In genomic region chr6:42353180-42353579, GRCm38 (mm10) we compare ENCODE assay signal across 11 mouse cellular contexts. TPM values are rescaled to one million over a fixed set of nuclear protein-coding genes. Genes with fewer than 3 reads are reported as not detected.
DNase-seq lines count a peak whose midpoint lies in the region; ATAC-seq and TF ChIP-seq lines count a peak whose summit lies in the region.
"Had no signal": no experiment of that assay in that cellular context is flagged by ENCODE, and none has a peak within 500 bp of the region (broad histone marks: within the 10 kb centered on the region; RNA-seq: fewer than 3 reads in every experiment).

No protein-coding gene starts in this region.

- peak overlapping the region; percentile 100 for H3K27ac ChIP-seq in heart, embryonic 12.5 days (ENCODE audit: poor library complexity, severe bottlenecking)
- H3K27ac ChIP-seq in liver, embryonic 15.5 days (replicated peaks): peak overlapping the region; percentile 54
- no peak overlapping the region for H3K27ac ChIP-seq in stomach, postnatal 0 days (replicated peaks)
- no peak overlapping the region for H3K27ac ChIP-seq in cerebellum, adult 2 months (ENCODE audit: insufficient read depth, low read length)
- H3K27ac ChIP-seq: neural tube, embryonic 12.5 days had no signal

- no peak for ATAC-seq in heart, embryonic 12.5 days (ENCODE audit: insufficient number of reproducible peaks, low FRiP score)
- ATAC-seq in liver, embryonic 15.5 days (ENCODE audit: insufficient read depth): no peak
- ATAC-seq in stomach, postnatal 0 days (ENCODE audit: low FRiP score, low TSS enrichment): no peak
- ATAC-seq in cerebellum, adult (ENCODE audit: insufficient number of reproducible peaks, low FRiP score, low TSS enrichment): no peak
- ATAC-seq in frontal cortex, adult (ENCODE audit: low TSS enrichment): no peak

- peak overlapping the region; percentile 99 for H3K4me2 ChIP-seq in heart, embryonic 12.5 days
- H3K4me2 ChIP-seq in liver, embryonic 15.5 days: peak overlapping the region; percentile 80
- H3K4me2 ChIP-seq in stomach, postnatal 0 days (replicated peaks; ENCODE audit: low read depth): peak overlapping the region; percentile 14; the same call in 1 of the 2 replicates
- H3K4me2 ChIP-seq: neural tube, embryonic 12.5 days had no signal

- no peaks in the 10 kb centered on the region for H3K9me3 ChIP-seq in heart, embryonic 12.5 days (replicated peaks)
- H3K9me3 ChIP-seq in liver, embryonic 15.5 days (replicated peaks): no peaks in the 10 kb centered on the region
- H3K9me3 ChIP-seq in stomach, postnatal 0 days (ENCODE audit: control insufficient read depth, low read length): no peaks in the 10 kb centered on the region
- H3K9me3 ChIP-seq: neural tube, embryonic 12.5 days had no signal

- DNase-seq in spleen, postnatal 36 days (ENCODE audit: low spot score in 2 of 2): peak; percentile 51 to 57
- DNase-seq in spleen, adult 12 weeks (ENCODE audit: low spot score): no peak
- DNase-seq in stomach, postnatal 0 days (ENCODE audit: low spot score): no peak
- DNase-seq in cerebellum, adult 2 months: no peak
- DNase-seq: cerebellum, postnatal 36 days had no signal

- no peak for TF ChIP-seq EP300 in stomach, postnatal 0 days (optimal IDR thresholded peaks at IDR 0.05)

- no peak for TF ChIP-seq CTCF in stomach, postnatal 0 days (IDR thresholded peaks at IDR 0.05; ENCODE audit: low read depth)
- TF ChIP-seq CTCF in cerebellum, adult 2 months (IDR thresholded peaks at IDR 0.05; ENCODE audit: borderline replicate concordance, insufficient read depth, low read depth, low read length): no peak

- TF ChIP-seq POLR2A in cerebellum, adult 2 months (IDR thresholded peaks at IDR 0.05; ENCODE audit: borderline replicate concordance, insufficient read depth, low read length): no peak

- WGBS in heart, embryonic 12.5 days: 27% methylated on average over 8 of the region's 8 CpGs
- 10% methylated on average over 8 of the region's 8 CpGs for WGBS in liver, embryonic 15.5 days (ENCODE audit: insufficient replicate concordance)
- WGBS in stomach, postnatal 0 days: 67% methylated on average over 8 of the region's 8 CpGs
- WGBS in cerebellum, adult 2 months: 81% methylated on average over 8 of the region's 8 CpGs

- H3K4me3 ChIP-seq in heart, embryonic 12.5 days: peak overlapping the region; percentile 93
- peak overlapping the region; percentile 66; the same call in 1 of the 2 replicates for H3K4me3 ChIP-seq in liver, embryonic 15.5 days (replicated peaks)
- no peak overlapping the region for H3K4me3 ChIP-seq in stomach, postnatal 0 days (ENCODE audit: low read depth, low read length)
- no peak overlapping the region for H3K4me3 ChIP-seq in cerebellum, adult 2 months (replicated peaks; ENCODE audit: insufficient read depth, low read depth, low read length)
- H3K4me3 ChIP-seq: neural tube, embryonic 12.5 days had no signal

- H3K4me1 ChIP-seq in heart, embryonic 12.5 days (replicated peaks): peaks cover 80% of the 10 kb centered on the region
- peaks cover 52% of the 10 kb centered on the region for H3K4me1 ChIP-seq in liver, embryonic 15.5 days (replicated peaks)
- H3K4me1 ChIP-seq in stomach, postnatal 0 days (replicated peaks; ENCODE audit: control insufficient read depth, insufficient read depth): peaks cover 15% of the 10 kb centered on the region
- peaks cover 30% of the 10 kb centered on the region for H3K4me1 ChIP-seq in cerebellum, adult 2 months (ENCODE audit: control insufficient read depth, insufficient read depth, low read length)

- peak overlapping the region; percentile 98 for H3K9ac ChIP-seq in heart, embryonic 12.5 days
- no peak overlapping the region for H3K9ac ChIP-seq in liver, embryonic 15.5 days
- H3K9ac ChIP-seq in stomach, postnatal 0 days (ENCODE audit: low read length): no peak overlapping the region
- H3K9ac ChIP-seq: neural tube, embryonic 12.5 days had no signal

- H3K27me3 ChIP-seq in heart, embryonic 12.5 days (replicated peaks): no peaks in the 10 kb centered on the region
- H3K27me3 ChIP-seq in liver, embryonic 15.5 days: peaks cover 15% of the 10 kb centered on the region; the same call in 1 of the 2 replicates
- H3K27me3 ChIP-seq in stomach, postnatal 0 days (ENCODE audit: control insufficient read depth, insufficient read depth, low read length): no peaks in the 10 kb centered on the region
- H3K27me3 ChIP-seq in cerebellum, adult 2 months (ENCODE audit: control insufficient read depth, insufficient read depth, low read length): no peaks in the 10 kb centered on the region
- H3K27me3 ChIP-seq: neural tube, embryonic 12.5 days had no signal

- peaks cover 68% of the 10 kb centered on the region for H3K36me3 ChIP-seq in heart, embryonic 12.5 days
- H3K36me3 ChIP-seq in liver, embryonic 15.5 days (replicated peaks): peaks cover 32% of the 10 kb centered on the region
- peaks cover 18% of the 10 kb centered on the region for H3K36me3 ChIP-seq in stomach, postnatal 0 days (ENCODE audit: control insufficient read depth, insufficient read depth, low read length)

RNA-seq across cellular contexts. Expression of gene Zyx, which starts 3.8 kb away (rescaled TPM):
- polyA plus RNA-seq in heart, embryonic 12.5 days (2016; fragmentation: Nextera tagmentation; extraction: Ambion mirVana): 213 and 219 TPM in 2 replicates
- 39.7 and 41.9 TPM in 2 replicates for polyA plus RNA-seq in liver, embryonic 15.5 days (2015; fragmentation: Nextera tagmentation; extraction: Ambion mirVana)
- 60.5 and 68.0 TPM in 2 replicates for polyA plus RNA-seq in stomach, postnatal 0 days (2015; fragmentation: Nextera tagmentation; extraction: Ambion mirVana)
- polyA plus RNA-seq in cerebellum, adult 2 months (2012; rRNA removed): 123 and 129 TPM in 2 replicates

RNA-seq across cellular contexts. Expression of gene Epha1, which starts 19.9 kb away (rescaled TPM):
- 4.7 and 5.5 TPM in 2 replicates for polyA plus RNA-seq in heart, embryonic 12.5 days (2016; fragmentation: Nextera tagmentation; extraction: Ambion mirVana)
- 6.2 and 6.7 TPM in 2 replicates for polyA plus RNA-seq in liver, embryonic 15.5 days (2015; fragmentation: Nextera tagmentation; extraction: Ambion mirVana)
- 19.9 and 20.1 TPM in 2 replicates for polyA plus RNA-seq in stomach, postnatal 0 days (2015; fragmentation: Nextera tagmentation; extraction: Ambion mirVana)
- 0.43 and 0.46 TPM in 2 replicates for polyA plus RNA-seq in cerebellum, adult 2 months (2012; rRNA removed)

RNA-seq across cellular contexts. Expression of gene Fam131b, which starts 28.7 kb away (rescaled TPM):
- polyA plus RNA-seq in heart, embryonic 12.5 days (2016; fragmentation: Nextera tagmentation; extraction: Ambion mirVana): 0.37 and 0.52 TPM in 2 replicates
- polyA plus RNA-seq in liver, embryonic 15.5 days (2015; fragmentation: Nextera tagmentation; extraction: Ambion mirVana): not detected in 2 replicates
- 0.10 and 0.12 TPM in 2 replicates for polyA plus RNA-seq in stomach, postnatal 0 days (2015; fragmentation: Nextera tagmentation; extraction: Ambion mirVana)
- polyA plus RNA-seq in cerebellum, adult 2 months (2012; rRNA removed): 102 and 117 TPM in 2 replicates

RNA-seq across cellular contexts. Expression of gene Tas2r143, which starts 46.9 kb away (rescaled TPM):
- polyA plus RNA-seq in heart, embryonic 12.5 days (2016; fragmentation: Nextera tagmentation; extraction: Ambion mirVana): not detected in 2 replicates
- polyA plus RNA-seq in liver, embryonic 15.5 days (2015; fragmentation: Nextera tagmentation; extraction: Ambion mirVana): not detected in 2 replicates
- not detected in 2 replicates for polyA plus RNA-seq in stomach, postnatal 0 days (2015; fragmentation: Nextera tagmentation; extraction: Ambion mirVana)
- polyA plus RNA-seq in cerebellum, adult 2 months (2012; rRNA removed): 0.33 and 1.0 TPM in 2 replicates
- polyA plus RNA-seq: neural tube, embryonic 12.5 days had no signal

RNA-seq across cellular contexts. Expression of gene Tas2r135, which starts 52.1 kb away (rescaled TPM):
- polyA plus RNA-seq in heart, embryonic 12.5 days (2016; fragmentation: Nextera tagmentation; extraction: Ambion mirVana): not detected in 2 replicates
- not detected in 2 replicates for polyA plus RNA-seq in liver, embryonic 15.5 days (2015; fragmentation: Nextera tagmentation; extraction: Ambion mirVana)
- polyA plus RNA-seq in stomach, postnatal 0 days (2015; fragmentation: Nextera tagmentation; extraction: Ambion mirVana): not detected in 2 replicates
- polyA plus RNA-seq in cerebellum, adult 2 months (2012; rRNA removed): 0.72 and 0.84 TPM in 2 replicates
- polyA plus RNA-seq: gonadal fat pad, adult 2 months; neural tube, embryonic 12.5 days had no signal

Comparison
In these comparisons a context has a peak if more than half of its experiments do, and no peak if none do; other contexts are left out.
1. DNase-seq: peak in spleen, postnatal 36 days (2 of 2); none in spleen, adult 12 weeks (single experiment), stomach, postnatal 0 days (single experiment) and cerebellum, adult 2 months (0 of 2).
2. H3K27ac ChIP-seq: peak in heart, embryonic 12.5 days (single experiment) and liver, embryonic 15.5 days (single experiment); none in stomach, postnatal 0 days (single experiment) and cerebellum, adult 2 months (single experiment).
3. H3K4me2 ChIP-seq: peak in every context shown above with its lines; median percentile 99 in heart, embryonic 12.5 days; 80 in liver, embryonic 15.5 days; 14 in stomach, postnatal 0 days.
4. H3K4me3 ChIP-seq: peak in heart, embryonic 12.5 days (single experiment) and liver, embryonic 15.5 days (single experiment); none in stomach, postnatal 0 days (single experiment) and cerebellum, adult 2 months (single experiment).
5. RNA of gene Fam131b, which starts 28.7 kb away (polyA plus RNA-seq): 102 to 117 TPM in cerebellum, adult 2 months; 0.37 to 0.52 TPM in heart, embryonic 12.5 days, 0.10 to 0.12 TPM in stomach, postnatal 0 days and not detected in liver, embryonic 15.5 days; every median in the first group is over 10 times any median in the second.